Mouse (Mus musculus) lung, adult 2 months (tissue): ENCODE results near the gene Tpx2. TPM values are rescaled to one million over a fixed set of nuclear protein-coding genes. Genes with fewer than 3 reads are reported as not detected.

Experiments
- DNase-seq: peaks from one replicate; pipeline ENCODE4 v3.0.0; 2022
- H3K4me1 ChIP-seq: fragments of 200-500 bp; 2 replicates; pipeline ENCODE4 v1.6.1; 2011; ENCODE audit warnings: low read length; ENCODE audit not compliant: control insufficient read depth, insufficient read depth
- H3K4me3 ChIP-seq: fragments of 200-500 bp; replicated peaks from 2 replicates; pipeline ENCODE3; 2011; ENCODE audit warnings: low read depth, mild to moderate bottlenecking, control low read depth, low read length; ENCODE audit errors: extremely low read depth
- CTCF ChIP-seq: fragments of 200-500 bp; IDR thresholded peaks from 2 replicates; pipeline ENCODE4 v1.5.1; 2011; ENCODE audit warnings: mild to moderate bottlenecking, low read length, control low read depth; ENCODE audit not compliant: insufficient read depth
- POLR2A ChIP-seq: fragments of 200-500 bp; IDR thresholded peaks from 2 replicates; pipeline ENCODE4 v1.6.1; 2011; ENCODE audit warnings: low read depth, mild to moderate bottlenecking, control low read depth, low read length, borderline replicate concordance; ENCODE audit errors: extremely low read depth
- WGBS: fragments of 180-500 bp; shearing (Covaris S2); methylation state at CpG from one replicate; pipeline ENCODE4 v1.1.7; 2018; 5-methylcytosine and 5-hydroxymethylcytosine counted together
- polyA plus RNA-seq: library from polyadenylated mRNA; depleted of rRNA; stranded (reverse); fragments of >200 nt; gene quantifications from 2 replicates; pipeline ENCODE4 v1.2.3, GENCODE M21; 2012; rRNA removed

The Tpx2 gene
- polyA plus RNA-seq, 1 experiment: 0.63 TPM

- DNase-seq: no peak
- peak overlapping the region; percentile 19 for H3K4me3 ChIP-seq
- WGBS: 64% methylated on average over 12 of the region's 12 CpGs
- TF ChIP-seq CTCF: no peak
- no peak for TF ChIP-seq POLR2A
- H3K4me1 ChIP-seq: no peaks in the 10 kb centered on the region
Observed at GRCm38 (mm10) chr2:152931456-152932160, 83.8 kb downstream of the Tpx2 start.

GRCm38 (mm10) chr2:152933048-152933447 is 85.3 kb downstream of the Tpx2 start, which contains the start of gene Foxs1:
Gene Foxs1, minus strand, starts transcription at chr2:152933208.
- no peak for DNase-seq
- H3K4me3 ChIP-seq: peak within 1 kb of the TSS; percentile 21
- no peaks in the 10 kb centered on the region for H3K4me1 ChIP-seq
- WGBS: 17% methylated on average over 9 of the region's 9 CpGs
- TF ChIP-seq POLR2A (peak; percentile 66; the same call in 1 of the 2 replicates), CTCF (no peak)

- Histone ChIP-seq H3K4me1 (no peaks in the 10 kb centered on the region), H3K4me3 (no peak overlapping the region)
- DNase-seq: peak; percentile 32
- WGBS: 38% methylated on average over 5 of the region's 5 CpGs
- TF ChIP-seq CTCF: peak; percentile 69
- TF ChIP-seq POLR2A: no peak
Observed at GRCm38 (mm10) chr2:152933614-152934013, 85.8 kb downstream of the Tpx2 start.

- DNase-seq: peak; percentile 25
- WGBS: 10% methylated on average over 4 of the region's 4 CpGs
- H3K4me1 ChIP-seq: no peaks in the 10 kb centered on the region
Observed at GRCm38 (mm10) chr2:152939846-152940245, 92.1 kb downstream of the Tpx2 start.

GRCm38 (mm10) chr2:152941106-152941505 is 93.3 kb downstream of the Tpx2 start:
- no peak for TF ChIP-seq CTCF
- no peak for DNase-seq
- H3K4me3 ChIP-seq: no peak overlapping the region
- no peaks in the 10 kb centered on the region for H3K4me1 ChIP-seq
- 74% methylated on average over 6 of the region's 6 CpGs for WGBS

More at GRCm38 (mm10) chr2:152939846-152940245, 92.1 kb downstream of the Tpx2 start:
- H3K4me3 ChIP-seq: no peak overlapping the region
- no peak for TF ChIP-seq POLR2A
- TF ChIP-seq CTCF: peak; percentile 74

GRCm38 (mm10) chr2:152941776-152942175 is 94.0 kb downstream of the Tpx2 start:
- Histone ChIP-seq H3K4me3 (no peak overlapping the region), H3K4me1 (no peaks in the 10 kb centered on the region)
- no peak for DNase-seq
- TF ChIP-seq CTCF (no peak), POLR2A (no peak)
- WGBS: 24% methylated on average over 7 of the region's 7 CpGs

GRCm38 (mm10) chr2:152942898-152943515 is 95.2 kb downstream of the Tpx2 start:
- no peak overlapping the region for H3K4me3 ChIP-seq
- WGBS: under 1% methylated on average over 63 of the region's 65 CpGs
- TF ChIP-seq CTCF (no peak), POLR2A (no peak)

GRCm38 (mm10) chr2:152943568-152943967 is 95.8 kb downstream of the Tpx2 start:
- WGBS: 10% methylated on average over 8 of the region's 8 CpGs
- TF ChIP-seq CTCF (no peak), POLR2A (no peak)
- no peak overlapping the region for H3K4me3 ChIP-seq

More at GRCm38 (mm10) chr2:152942898-152943515, 95.2 kb downstream of the Tpx2 start:
- no peaks in the 10 kb centered on the region for H3K4me1 ChIP-seq
- DNase-seq: no peak

GRCm38 (mm10) chr2:152944013-152944412 is 96.2 kb downstream of the Tpx2 start:
- no peaks in the 10 kb centered on the region for H3K4me1 ChIP-seq
- DNase-seq: no peak
- 42% methylated on average over 9 of the region's 9 CpGs for WGBS
- TF ChIP-seq POLR2A: no peak
- TF ChIP-seq CTCF: no peak
- H3K4me3 ChIP-seq: no peak overlapping the region

More at GRCm38 (mm10) chr2:152943568-152943967, 95.8 kb downstream of the Tpx2 start:
- no peaks in the 10 kb centered on the region for H3K4me1 ChIP-seq
- DNase-seq: no peak

Other genes with a start within 250 kb of the Tpx2 start
- not detected in 2 replicates for gene Defb45, start 248.6 kb upstream of the Tpx2 start, polyA plus RNA-seq
- not detected in 2 replicates for gene Defb36, start 243.6 kb upstream of the Tpx2 start, polyA plus RNA-seq
- 1.1 TPM in 1 of 2 replicates, not detected in the other for gene Defb25, start 224.9 kb upstream of the Tpx2 start, polyA plus RNA-seq
- gene Rem1, start 221.0 kb upstream of the Tpx2 start, polyA plus RNA-seq: 12.4 and 16.2 TPM in 2 replicates
- 125 and 149 TPM in 2 replicates for gene H13, start 178.5 kb upstream of the Tpx2 start, polyA plus RNA-seq
- 2.9 and 3.8 TPM in 2 replicates for gene Mcts2, start 160.9 kb upstream of the Tpx2 start, polyA plus RNA-seq
- 323 and 438 TPM in 2 replicates for gene Id1, start 111.7 kb upstream of the Tpx2 start, polyA plus RNA-seq
- gene Cox4i2, start 93.8 kb upstream of the Tpx2 start, polyA plus RNA-seq: 84.7 and 90.1 TPM in 2 replicates
- gene Bcl2l1, start 16.2 kb upstream of the Tpx2 start, polyA plus RNA-seq: 113 and 118 TPM in 2 replicates
- gene Mylk2, start 63.4 kb downstream of the Tpx2 start, polyA plus RNA-seq: 0.29 and 3.9 TPM in 2 replicates
- gene Foxs1, start 85.2 kb downstream of the Tpx2 start, polyA plus RNA-seq: 11.1 and 12.9 TPM in 2 replicates
- 0.37 and 0.60 TPM in 2 replicates for gene Dusp15, start 103.7 kb downstream of the Tpx2 start, polyA plus RNA-seq
- 3.4 and 3.8 TPM in 2 replicates for gene Ttll9, start 114.5 kb downstream of the Tpx2 start, polyA plus RNA-seq
- 39.9 and 61.9 TPM in 2 replicates for gene Pdrg1, start 167.5 kb downstream of the Tpx2 start, polyA plus RNA-seq
- 0.03 TPM in 1 of 2 replicates, not detected in the other for gene Xkr7, start 183.9 kb downstream of the Tpx2 start, polyA plus RNA-seq
- gene Ccm2l, start 218.0 kb downstream of the Tpx2 start, polyA plus RNA-seq: 164 and 177 TPM in 2 replicates